Mouse (Mus musculus) heart, postnatal 36 days (tissue): ENCODE results near the gene Dennd5b. TPM values are rescaled to one million over a fixed set of nuclear protein-coding genes. Genes with fewer than 3 reads are reported as not detected.
A peak's percentile ranks its signal among the peaks of the same experiment; 100 is the strongest.

Experiments
- DNase-seq, 2 experiments: peaks; one replicate each; pipeline ENCODE4 v3.0.0; 2021 to 2022
- intact Hi-C: fragments of 180-260 bp; cut with DNase I; formaldehyde crosslinking; loops from one replicate; pipeline ENCODE4 v1.15.1; 2025
- total RNA-seq, 2 experiments: library from RNA; stranded (reverse); gene quantifications; 2 replicates each; pipeline ENCODE4 v1.2.3; 2021

The Dennd5b gene
- total RNA-seq, 2 experiments from 2014 or later = 15.7 to 17.5 TPM

- no peak for DNase-seq
- intact Hi-C loops = loop anchor here (10.0 kb wide), 1 partner anchor 163 kb away; the partner anchor contains the start of gene Sinhcaf
These were observed 6.1 kb upstream of the Dennd5b start for GRCm38 (mm10) chr6:149107615-149108014.

- DNase-seq = no peak
- intact Hi-C loops = loop anchor here (5.0 to 10.0 kb wide), 2 partner anchors 46 to 159 kb away; partner anchors contain the start of gene Sinhcaf
These were observed 2.0 kb upstream of the Dennd5b start for GRCm38 (mm10) chr6:149103451-149103850.

GRCm38 (mm10) chr6:149101943-149102243 is 413 bp upstream of the Dennd5b start:
- DNase-seq = no peak
- intact Hi-C loops = loop anchor here (2.0 to 10.0 kb wide), 3 partner anchors 17 to 157 kb away; partner anchors contain the start of gene Sinhcaf

GRCm38 (mm10) chr6:149100174-149101075 is 1.1 kb downstream of the Dennd5b start:
- peak; percentile 60 to 71 for DNase-seq
- intact Hi-C loops = loop anchor here (2.0 to 10.0 kb wide), 3 partner anchors 18 to 156 kb away; partner anchors contain the start of gene Sinhcaf

GRCm38 (mm10) chr6:149098993-149099392 is 2.5 kb downstream of the Dennd5b start:
- intact Hi-C loops = no loop called here

GRCm38 (mm10) chr6:149097276-149097675 is 4.2 kb downstream of the Dennd5b start:
- no peak for DNase-seq
- intact Hi-C loops = no loop called here

More at GRCm38 (mm10) chr6:149098993-149099392, 2.5 kb downstream of the Dennd5b start:
- DNase-seq = no peak

- intact Hi-C loops = no loop called here
These were observed 5.2 kb downstream of the Dennd5b start for GRCm38 (mm10) chr6:149096233-149096632.

GRCm38 (mm10) chr6:149095389-149095788 is 6.1 kb downstream of the Dennd5b start:
- intact Hi-C loops = no loop called here
- DNase-seq = no peak

More at GRCm38 (mm10) chr6:149096233-149096632, 5.2 kb downstream of the Dennd5b start:
- DNase-seq = no peak

GRCm38 (mm10) chr6:149094555-149094954 is 6.9 kb downstream of the Dennd5b start:
- DNase-seq = no peak
- intact Hi-C loops = no loop called here

- intact Hi-C loops = no loop called here
- peak in 1 of 2 experiments; percentile 13 for DNase-seq
These were observed 8.0 kb downstream of the Dennd5b start for GRCm38 (mm10) chr6:149093465-149093864.

GRCm38 (mm10) chr6:149092406-149092805 is 9.1 kb downstream of the Dennd5b start:
- DNase-seq = no peak
- intact Hi-C loops = no loop called here

GRCm38 (mm10) chr6:149077136-149077808 is 24.2 kb downstream of the Dennd5b start:
- intact Hi-C loops = no loop called here
- DNase-seq = peak in 1 of 2 experiments; percentile 11

- no peak for DNase-seq
- intact Hi-C loops = no loop called here
These were observed 27.6 kb downstream of the Dennd5b start for GRCm38 (mm10) chr6:149073854-149074253.

- DNase-seq = no peak
- intact Hi-C loops = no loop called here
These were observed 28.6 kb downstream of the Dennd5b start for GRCm38 (mm10) chr6:149072873-149073272.

- DNase-seq = no peak
- intact Hi-C loops = no loop called here
These were observed 30.8 kb downstream of the Dennd5b start for GRCm38 (mm10) chr6:149070592-149071124.

- intact Hi-C loops = no loop called here
- DNase-seq = no peak
These were observed 38.1 kb downstream of the Dennd5b start for GRCm38 (mm10) chr6:149063382-149063781.

- no peak for DNase-seq
- intact Hi-C loops = no loop called here
These were observed 40.7 kb downstream of the Dennd5b start for GRCm38 (mm10) chr6:149060670-149061387.

- peak; percentile 17 to 21 for DNase-seq
These were observed 43.5 kb downstream of the Dennd5b start for GRCm38 (mm10) chr6:149057947-149058391.

GRCm38 (mm10) chr6:149054780-149055179 is 46.7 kb downstream of the Dennd5b start:
- no peak for DNase-seq
- intact Hi-C loops = loop anchor here (5.0 kb wide), 2 partner anchors 48 to 323 kb away; partner anchors contain the start of gene Dennd5b

More at GRCm38 (mm10) chr6:149057947-149058391, 43.5 kb downstream of the Dennd5b start:
- intact Hi-C loops = loop anchor here (1.0 to 5.0 kb wide), 3 partner anchors 44 to 319 kb away; partner anchors contain the start of gene Dennd5b
